Mouse (Mus musculus) cerebellum, postnatal 14 days (tissue): ENCODE measurements around the gene BC049715.
"Not testable (repeated sequence)": the region's sequence is repeated elsewhere in the genome, so short reads cannot be mapped to it uniquely, and the experiment has no call there.

Experiments used
- DNase-seq, 2 experiments: peaks; one replicate each; pipeline ENCODE4 v3.0.0; 2021; ENCODE audit warnings: mixed read lengths in 2 of 2

The BC049715 gene

GRCm38 (mm10) chr6:136827516-136827880 lies at the start of gene BC049715:
Gene BC049715 (plus strand): TSS chr6:136827626.
- no peak for DNase-seq

- no peak for DNase-seq
These were observed 45.9 kb upstream of the BC049715 start, which contains the start of gene Gucy2c for GRCm38 (mm10) chr6:136781377-136781986. Gene Gucy2c (minus strand): TSS chr6:136781765.

- no peak for DNase-seq
These were observed 45.3 kb upstream of the BC049715 start for GRCm38 (mm10) chr6:136782146-136782545.

GRCm38 (mm10) chr6:136782761-136783160 lies 44.7 kb upstream of the BC049715 start:
- DNase-seq: no peak

GRCm38 (mm10) chr6:136789391-136789971 lies 37.9 kb upstream of the BC049715 start:
- DNase-seq: peak in 1 of 2 experiments; percentile 15

GRCm38 (mm10) chr6:136792884-136793758 lies 34.3 kb upstream of the BC049715 start:
- no peak for DNase-seq

GRCm38 (mm10) chr6:136793831-136794525 lies 33.4 kb upstream of the BC049715 start:
- DNase-seq: no peak

- DNase-seq: no peak
These were observed 32.3 kb upstream of the BC049715 start for GRCm38 (mm10) chr6:136795110-136795509.

- no peak for DNase-seq
These were observed 31.6 kb upstream of the BC049715 start for GRCm38 (mm10) chr6:136795850-136796249.

- DNase-seq: not testable (repeated sequence)
These were observed 29.3 kb upstream of the BC049715 start for GRCm38 (mm10) chr6:136797874-136798693.

GRCm38 (mm10) chr6:136800710-136801109 lies 26.7 kb upstream of the BC049715 start:
- no peak for DNase-seq

GRCm38 (mm10) chr6:136801274-136801673 lies 26.2 kb upstream of the BC049715 start:
- no peak for DNase-seq

- no peak for DNase-seq
These were observed 24.2 kb upstream of the BC049715 start for GRCm38 (mm10) chr6:136803093-136803738.

GRCm38 (mm10) chr6:136803739-136804633 lies 23.4 kb upstream of the BC049715 start, which contains the start of gene Hist4h4:
Gene Hist4h4 (minus strand): TSS chr6:136804415.
- DNase-seq: peak; percentile 97 to 99

GRCm38 (mm10) chr6:136804705-136805408 lies 22.6 kb upstream of the BC049715 start:
- DNase-seq: no peak

GRCm38 (mm10) chr6:136805409-136805775 lies 22.0 kb upstream of the BC049715 start:
- DNase-seq: no peak

- no peak for DNase-seq
These were observed 20.6 kb upstream of the BC049715 start for GRCm38 (mm10) chr6:136806819-136807218.

- no peak for DNase-seq
These were observed 19.9 kb upstream of the BC049715 start for GRCm38 (mm10) chr6:136807395-136808013.

GRCm38 (mm10) chr6:136808014-136808417 lies 19.4 kb upstream of the BC049715 start, which contains the start of gene H2afj:
Gene H2afj (plus strand): TSS chr6:136808244.
- DNase-seq: peak; percentile 99
